Mouse (Mus musculus) thymus, adult 2 months (tissue): ENCODE measurements around the gene Lig3. TPM values are rescaled to one million over a fixed set of nuclear protein-coding genes. Genes with fewer than 3 reads are reported as not detected.

Source experiments
- DNase-seq: peaks from one replicate; pipeline ENCODE4 v3.0.0; 2021
- H3K27ac ChIP-seq: fragments of 200-500 bp; 2 replicates; pipeline ENCODE4 v1.5.1; 2012; ENCODE audit warnings: low read length, control low read depth; ENCODE audit not compliant: control insufficient read depth, insufficient read depth
- H3K27me3 ChIP-seq: fragments of 200-500 bp; 2 replicates; pipeline ENCODE4 v1.6.1; 2012; ENCODE audit warnings: mild to moderate bottlenecking, low read length, moderate library complexity, mixed read lengths; ENCODE audit not compliant: control insufficient read depth, insufficient read depth
- H3K36me3 ChIP-seq: fragments of 200-500 bp; 2 replicates; pipeline ENCODE4 v1.6.1; 2012; ENCODE audit warnings: mild to moderate bottlenecking, low read length, moderate library complexity; ENCODE audit not compliant: control insufficient read depth, insufficient read depth
- H3K4me1 ChIP-seq: fragments of 200-500 bp; replicated peaks from 2 replicates; pipeline ENCODE4 v1.6.1; 2012; ENCODE audit warnings: low read length; ENCODE audit not compliant: control insufficient read depth, insufficient read depth
- H3K4me3 ChIP-seq: fragments of 200-500 bp; 2 replicates; pipeline ENCODE4 v1.5.1; 2012; ENCODE audit warnings: mild to moderate bottlenecking, low read length, control low read depth, moderate library complexity; ENCODE audit not compliant: control insufficient read depth, insufficient read depth
- CTCF ChIP-seq: fragments of 200-500 bp; IDR thresholded peaks from 2 replicates; pipeline ENCODE4 v1.5.1; 2012; ENCODE audit warnings: mild to moderate bottlenecking, control low read depth, low read length, moderate library complexity, borderline replicate concordance; ENCODE audit not compliant: control insufficient read depth, poor library complexity, insufficient read depth; ENCODE audit errors: extremely low read depth
- POLR2A ChIP-seq: fragments of 200-500 bp; IDR thresholded peaks from 2 replicates; pipeline ENCODE4 v1.6.1; 2012; ENCODE audit warnings: mild to moderate bottlenecking, low read length, control low read depth, moderate library complexity; ENCODE audit not compliant: control insufficient read depth, poor library complexity, insufficient read depth; ENCODE audit errors: extremely low read depth
- WGBS: fragments of 180-500 bp; shearing (Covaris S2); methylation state at CpG from one replicate; pipeline ENCODE4 v1.1.7; 2018; 5-methylcytosine and 5-hydroxymethylcytosine counted together
- polyA plus RNA-seq: library from polyadenylated mRNA; depleted of rRNA; stranded (reverse); fragments of >200 nt; gene quantifications from 2 replicates; pipeline ENCODE4 v1.2.3, GENCODE M21; 2012; rRNA removed

The Lig3 gene
- polyA plus RNA-seq = 18.5 and 23.0 TPM in 2 replicates

GRCm38 (mm10) chr11:82780983-82781903, at the start of gene Lig3:
Lig3 (plus strand) TSS chr11:82781108.
- no peak; the same call in 1 of the 2 replicates for TF ChIP-seq CTCF
- TF ChIP-seq POLR2A = peak; percentile 65
- WGBS = under 1% methylated on average over 88 of the region's 90 CpGs
- Histone ChIP-seq H3K4me3 (peak within 1 kb of the TSS; percentile 96), H3K4me1 (peaks cover 9% of the 10 kb centered on the region), H3K36me3 (no peaks in the 10 kb centered on the region), H3K27ac (peak within 1 kb of the TSS; percentile 33; the same call in 1 of the 2 replicates), H3K27me3 (no peaks in the 10 kb centered on the region)
- peak; percentile 94 for DNase-seq

DNA sequence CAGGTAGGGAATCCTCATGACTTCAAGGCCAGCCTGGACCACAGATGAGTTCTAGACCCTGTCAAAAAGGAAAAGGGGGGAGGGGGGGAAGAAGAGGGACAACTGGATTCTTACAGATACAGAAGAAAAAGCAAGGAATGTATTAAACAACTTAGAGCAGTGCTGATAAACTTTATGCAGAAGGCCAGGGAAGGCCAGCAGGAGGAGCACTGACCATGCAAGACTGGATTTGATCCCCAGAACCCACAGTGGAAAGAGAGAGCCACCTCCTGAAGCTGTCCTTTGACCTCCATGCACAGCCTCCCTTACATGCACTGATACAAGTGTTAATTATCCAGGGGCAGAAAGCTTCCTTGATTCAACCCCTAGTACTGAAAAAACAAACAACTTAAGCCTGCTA, 46.7 kb upstream of the Lig3 start:
- H3K4me3 ChIP-seq = no peak overlapping the region
- no peak for TF ChIP-seq CTCF
- no peak for TF ChIP-seq POLR2A
- H3K4me1 ChIP-seq = no peaks in the 10 kb centered on the region
- no peaks in the 10 kb centered on the region for H3K27me3 ChIP-seq
- H3K27ac ChIP-seq = no peak overlapping the region
- DNase-seq = no peak
- H3K36me3 ChIP-seq = no peaks in the 10 kb centered on the region

DNA sequence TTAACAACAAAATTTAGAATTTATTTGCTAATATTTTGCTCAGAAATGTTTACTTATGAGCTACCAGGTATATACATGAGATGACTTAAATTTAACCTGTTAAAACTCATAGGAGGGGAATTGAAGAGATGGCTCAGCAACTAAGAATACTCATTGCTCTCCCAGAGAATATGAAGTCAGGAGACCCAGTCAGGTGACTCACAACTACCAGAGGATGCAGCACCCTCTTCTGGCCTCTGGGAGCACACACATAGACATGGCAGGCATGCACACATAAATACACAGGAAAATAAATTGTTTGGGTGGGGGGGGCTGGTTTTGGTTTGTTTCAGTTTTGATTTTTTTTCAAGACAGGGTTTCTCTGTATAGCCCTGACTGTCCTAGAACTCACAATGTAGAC, 41.9 kb upstream of the Lig3 start:
- no peak for DNase-seq
- no peaks in the 10 kb centered on the region for H3K4me1 ChIP-seq
- H3K4me3 ChIP-seq = no peak overlapping the region
- TF ChIP-seq POLR2A (no peak), CTCF (no peak)
- H3K36me3 ChIP-seq = no peaks in the 10 kb centered on the region
- no peaks in the 10 kb centered on the region for H3K27me3 ChIP-seq
- no peak overlapping the region for H3K27ac ChIP-seq

DNA sequence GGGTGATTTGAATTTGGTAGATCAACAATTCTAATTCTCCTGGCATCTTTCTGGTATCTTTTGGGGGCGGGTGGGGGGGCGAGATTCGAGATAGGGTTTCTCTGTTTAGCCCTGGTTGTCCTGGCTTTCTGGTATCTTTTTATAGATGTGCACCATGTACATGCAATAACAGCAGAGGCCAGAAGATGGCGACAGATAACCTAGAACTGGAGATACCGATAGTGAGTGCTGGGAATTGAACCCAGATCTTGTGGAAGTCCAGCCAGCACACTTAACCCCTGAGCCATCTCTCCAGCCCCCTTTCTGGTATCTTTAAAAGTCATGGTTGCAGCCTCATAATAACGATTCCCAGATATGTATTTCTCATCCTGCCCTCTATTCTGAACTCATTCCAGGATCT, 34.8 kb upstream of the Lig3 start:
- no peak overlapping the region for H3K27ac ChIP-seq
- peak; percentile 71 for DNase-seq
- no peaks in the 10 kb centered on the region for H3K36me3 ChIP-seq
- WGBS = 40% methylated on average over 6 of the region's 6 CpGs
- H3K27me3 ChIP-seq = no peaks in the 10 kb centered on the region
- TF ChIP-seq CTCF (no peak), POLR2A (no peak)
- H3K4me3 ChIP-seq = no peak overlapping the region
- H3K4me1 ChIP-seq = peaks cover 2% of the 10 kb centered on the region

DNA sequence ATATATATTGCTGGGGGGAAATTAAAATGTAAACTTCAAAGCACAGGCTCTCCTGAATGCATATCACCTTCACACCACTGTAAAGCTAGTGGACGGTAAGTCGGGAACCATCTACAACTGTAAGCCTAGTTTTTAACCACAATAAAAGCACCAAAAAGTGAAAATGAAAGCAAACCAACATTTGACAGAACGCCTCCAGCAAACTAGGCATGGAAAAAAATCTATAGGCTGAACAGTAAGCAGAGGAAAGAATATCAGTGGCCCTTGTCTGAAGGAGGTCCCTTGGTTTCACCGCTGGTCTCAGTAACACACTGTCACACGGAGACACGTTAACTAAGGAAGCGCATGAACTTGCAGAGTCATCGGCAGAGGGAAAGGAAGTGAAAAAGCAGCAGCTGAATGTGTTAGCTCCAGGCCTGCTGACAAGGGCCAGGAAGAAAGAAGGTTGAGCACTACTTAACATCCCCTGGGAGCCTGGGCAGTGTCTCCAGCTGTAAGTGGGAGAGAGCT, 34.0 kb upstream of the Lig3 start:
- WGBS = 2% methylated on average over 8 of the region's 8 CpGs
- peak; percentile 38 for DNase-seq
- Histone ChIP-seq H3K27ac (peak overlapping the region; percentile 78; the same call in 1 of the 2 replicates), H3K4me1 (peaks cover 2% of the 10 kb centered on the region), H3K27me3 (no peaks in the 10 kb centered on the region), H3K36me3 (no peaks in the 10 kb centered on the region), H3K4me3 (peak overlapping the region; percentile 25)
- TF ChIP-seq CTCF = no peak
- no peak for TF ChIP-seq POLR2A

GRCm38 (mm10) chr11:82752349-82753115, 28.4 kb upstream of the Lig3 start:
- TF ChIP-seq POLR2A (no peak), CTCF (no peak)
- no peak for DNase-seq
- Histone ChIP-seq H3K36me3 (no peaks in the 10 kb centered on the region), H3K4me1 (no peaks in the 10 kb centered on the region), H3K27me3 (no peaks in the 10 kb centered on the region), H3K4me3 (no peak overlapping the region), H3K27ac (no peak overlapping the region)
- 67% methylated on average over 6 of the region's 6 CpGs for WGBS
